Mouse (Mus musculus): ENCODE measurements around the gene Gif. TPM values are rescaled to one million over a fixed set of nuclear protein-coding genes. Genes with fewer than 3 reads are reported as not detected.

The Gif gene
- polyA plus RNA-seq (2015; fragmentation: Nextera tagmentation; extraction: Ambion mirVana), result not detected in 2 replicates

- H3K27ac ChIP-seq (ENCODE audit: low read length), result no peak within 1 kb of the TSS
- H3K4me2 ChIP-seq (ENCODE audit: low read depth, low read length), result no peak within 1 kb of the TSS
- no peaks in the 10 kb centered on the region for H3K27me3 ChIP-seq (ENCODE audit: control insufficient read depth, insufficient read depth, low read depth, low read length)
- peaks cover 9% of the 10 kb centered on the region; the same call in 1 of the 2 replicates for H3K4me1 ChIP-seq (ENCODE audit: control insufficient read depth, low read depth, low read length)
- H3K36me3 ChIP-seq (ENCODE audit: control insufficient read depth, insufficient read depth), result no peaks in the 10 kb centered on the region
- H3K9me3 ChIP-seq (replicated peaks; ENCODE audit: control insufficient read depth, low read length), result no peaks in the 10 kb centered on the region
- no peak within 1 kb of the TSS for H3K9ac ChIP-seq (ENCODE audit: low read depth, low read length)
- WGBS (ENCODE audit: insufficient replicate concordance), result 73% methylated on average over 2 of the region's 2 CpGs
- no peak for ATAC-seq (ENCODE audit: low read depth)
- no peak within 1 kb of the TSS for H3K4me3 ChIP-seq (ENCODE audit: low read depth, low read length)
Observed at GRCm38 (mm10) chr19:11747298-11747697, at the start of gene Gif. Gif (plus strand) TSS chr19:11747554.

- H3K9ac ChIP-seq (ENCODE audit: low read depth, low read length), result no peak overlapping the region
- no peak overlapping the region for H3K4me3 ChIP-seq (ENCODE audit: low read depth, low read length)
- WGBS (ENCODE audit: insufficient replicate concordance), result 71% methylated on average over 6 of the region's 6 CpGs
- no peaks in the 10 kb centered on the region for H3K36me3 ChIP-seq (ENCODE audit: control insufficient read depth, insufficient read depth)
- no peak overlapping the region for H3K4me2 ChIP-seq (ENCODE audit: low read depth, low read length)
- H3K4me1 ChIP-seq (ENCODE audit: control insufficient read depth, low read depth, low read length), result no peaks in the 10 kb centered on the region
- no peaks in the 10 kb centered on the region for H3K27me3 ChIP-seq (ENCODE audit: control insufficient read depth, insufficient read depth, low read depth, low read length)
- no peak overlapping the region for H3K27ac ChIP-seq (ENCODE audit: low read length)
- no peaks in the 10 kb centered on the region for H3K9me3 ChIP-seq (replicated peaks; ENCODE audit: control insufficient read depth, low read length)
- ATAC-seq (ENCODE audit: low read depth), result no peak
Observed at GRCm38 (mm10) chr19:11698342-11698741, 49.0 kb upstream of the Gif start.

- no peak for ATAC-seq (ENCODE audit: low read depth)
- Histone ChIP-seq H3K9me3 (replicated peaks; ENCODE audit: control insufficient read depth, low read length) (no peaks in the 10 kb centered on the region), H3K4me2 (ENCODE audit: low read depth, low read length) (no peak overlapping the region), H3K4me1 (ENCODE audit: control insufficient read depth, low read depth, low read length) (no peaks in the 10 kb centered on the region), H3K4me3 (ENCODE audit: low read depth, low read length) (no peak overlapping the region), H3K9ac (ENCODE audit: low read depth, low read length) (no peak overlapping the region), H3K27me3 (ENCODE audit: control insufficient read depth, insufficient read depth, low read depth, low read length) (no peaks in the 10 kb centered on the region), H3K27ac (ENCODE audit: low read length) (no peak overlapping the region), H3K36me3 (ENCODE audit: control insufficient read depth, insufficient read depth) (no peaks in the 10 kb centered on the region)
- WGBS (ENCODE audit: insufficient replicate concordance), result 64% methylated on average over 4 of the region's 4 CpGs
Observed at GRCm38 (mm10) chr19:11712451-11712850, 34.9 kb upstream of the Gif start.

GRCm38 (mm10) chr19:11720071-11720470 is 27.3 kb upstream of the Gif start:
- Histone ChIP-seq H3K36me3 (ENCODE audit: control insufficient read depth, insufficient read depth) (no peaks in the 10 kb centered on the region), H3K9me3 (replicated peaks; ENCODE audit: control insufficient read depth, low read length) (no peaks in the 10 kb centered on the region), H3K9ac (ENCODE audit: low read depth, low read length) (no peak overlapping the region), H3K27me3 (ENCODE audit: control insufficient read depth, insufficient read depth, low read depth, low read length) (no peaks in the 10 kb centered on the region), H3K4me1 (ENCODE audit: control insufficient read depth, low read depth, low read length) (no peaks in the 10 kb centered on the region), H3K27ac (ENCODE audit: low read length) (no peak overlapping the region), H3K4me2 (ENCODE audit: low read depth, low read length) (no peak overlapping the region), H3K4me3 (ENCODE audit: low read depth, low read length) (no peak overlapping the region)
- WGBS (ENCODE audit: insufficient replicate concordance), result 35% methylated on average over 3 of the region's 3 CpGs
- ATAC-seq (ENCODE audit: low read depth), result no peak

- WGBS (ENCODE audit: insufficient replicate concordance), result 72% methylated on average over 2 of the region's 2 CpGs
- no peak for ATAC-seq (ENCODE audit: low read depth)
- Histone ChIP-seq H3K4me1 (ENCODE audit: control insufficient read depth, low read depth, low read length) (peaks cover 4% of the 10 kb centered on the region; the same call in 1 of the 2 replicates), H3K9ac (ENCODE audit: low read depth, low read length) (no peak overlapping the region), H3K4me3 (ENCODE audit: low read depth, low read length) (no peak overlapping the region), H3K27ac (ENCODE audit: low read length) (no peak overlapping the region), H3K36me3 (ENCODE audit: control insufficient read depth, insufficient read depth) (no peaks in the 10 kb centered on the region), H3K27me3 (ENCODE audit: control insufficient read depth, insufficient read depth, low read depth, low read length) (no peaks in the 10 kb centered on the region), H3K4me2 (ENCODE audit: low read depth, low read length) (no peak overlapping the region), H3K9me3 (replicated peaks; ENCODE audit: control insufficient read depth, low read length) (no peaks in the 10 kb centered on the region)
Observed at GRCm38 (mm10) chr19:11723870-11724269, 23.5 kb upstream of the Gif start.

DNA sequence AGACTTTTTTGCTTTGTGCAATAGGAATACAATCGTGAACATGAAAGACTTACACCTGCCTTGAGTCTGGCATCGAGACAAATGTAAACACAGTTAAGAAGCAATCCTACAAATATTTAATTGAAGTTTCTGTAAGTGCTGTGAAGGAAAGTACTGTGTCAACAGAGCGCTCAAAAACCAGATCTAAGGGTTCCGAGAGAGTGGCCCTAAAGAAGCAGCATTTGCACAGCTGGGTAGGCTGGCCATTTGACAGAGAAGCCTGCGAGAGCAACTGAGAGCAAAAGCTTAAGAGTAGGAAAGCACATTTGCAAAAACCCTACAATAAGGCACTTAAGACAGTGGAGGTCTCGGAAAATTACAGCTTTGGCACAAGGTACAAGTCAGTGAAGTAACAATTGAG is 23.1 kb upstream of the Gif start:
- no peak overlapping the region for H3K27ac ChIP-seq (ENCODE audit: low read length)
- no peak overlapping the region for H3K4me2 ChIP-seq (ENCODE audit: low read depth, low read length)
- no peak overlapping the region for H3K4me3 ChIP-seq (ENCODE audit: low read depth, low read length)
- no peaks in the 10 kb centered on the region for H3K9me3 ChIP-seq (replicated peaks; ENCODE audit: control insufficient read depth, low read length)
- WGBS (ENCODE audit: insufficient replicate concordance), result 75% methylated on average over 6 of the region's 6 CpGs
- H3K36me3 ChIP-seq (ENCODE audit: control insufficient read depth, insufficient read depth), result no peaks in the 10 kb centered on the region
- no peak for ATAC-seq (ENCODE audit: low read depth)
- H3K9ac ChIP-seq (ENCODE audit: low read depth, low read length), result no peak overlapping the region
- H3K4me1 ChIP-seq (ENCODE audit: control insufficient read depth, low read depth, low read length), result peaks cover 4% of the 10 kb centered on the region; the same call in 1 of the 2 replicates
- H3K27me3 ChIP-seq (ENCODE audit: control insufficient read depth, insufficient read depth, low read depth, low read length), result no peaks in the 10 kb centered on the region

DNA sequence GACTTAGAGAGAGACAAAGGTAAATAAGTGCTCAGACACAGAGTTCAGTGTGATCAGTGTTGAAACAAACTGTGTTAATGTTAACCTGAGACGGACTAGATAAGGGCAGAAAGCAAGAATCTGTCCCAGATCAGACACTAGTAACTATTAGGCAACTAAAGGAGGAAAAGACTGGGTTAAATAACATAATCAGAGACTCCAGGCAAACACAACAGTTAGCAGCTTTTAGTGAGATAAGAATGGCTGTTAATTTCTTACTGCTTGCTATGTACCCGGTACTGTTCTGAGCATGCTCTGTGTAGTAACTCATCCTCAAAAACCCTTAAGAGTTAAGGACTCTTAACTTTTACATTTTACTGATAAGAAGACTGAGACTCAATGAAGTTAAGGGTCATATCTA is 21.4 kb upstream of the Gif start:
- Histone ChIP-seq H3K4me2 (ENCODE audit: low read depth, low read length) (no peak overlapping the region), H3K4me3 (ENCODE audit: low read depth, low read length) (no peak overlapping the region), H3K9me3 (replicated peaks; ENCODE audit: control insufficient read depth, low read length) (no peaks in the 10 kb centered on the region), H3K27ac (ENCODE audit: low read length) (peak overlapping the region; percentile 39; the same call in 1 of the 2 replicates), H3K9ac (ENCODE audit: low read depth, low read length) (no peak overlapping the region), H3K4me1 (ENCODE audit: control insufficient read depth, low read depth, low read length) (peaks cover 4% of the 10 kb centered on the region; the same call in 1 of the 2 replicates), H3K27me3 (ENCODE audit: control insufficient read depth, insufficient read depth, low read depth, low read length) (no peaks in the 10 kb centered on the region), H3K36me3 (ENCODE audit: control insufficient read depth, insufficient read depth) (no peaks in the 10 kb centered on the region)
- WGBS (ENCODE audit: insufficient replicate concordance), result 12% methylated on average over 2 of the region's 2 CpGs
- peak; percentile 80 for ATAC-seq (ENCODE audit: low read depth)

- no peaks in the 10 kb centered on the region for H3K36me3 ChIP-seq (ENCODE audit: control insufficient read depth, insufficient read depth)
- H3K27me3 ChIP-seq (ENCODE audit: control insufficient read depth, insufficient read depth, low read depth, low read length), result no peaks in the 10 kb centered on the region
- H3K9me3 ChIP-seq (replicated peaks; ENCODE audit: control insufficient read depth, low read length), result no peaks in the 10 kb centered on the region
- no peak overlapping the region for H3K4me3 ChIP-seq (ENCODE audit: low read depth, low read length)
- no peak overlapping the region for H3K9ac ChIP-seq (ENCODE audit: low read depth, low read length)
- peaks cover 4% of the 10 kb centered on the region; the same call in 1 of the 2 replicates for H3K4me1 ChIP-seq (ENCODE audit: control insufficient read depth, low read depth, low read length)
- ATAC-seq (ENCODE audit: low read depth), result peak; percentile 84
- no peak overlapping the region for H3K4me2 ChIP-seq (ENCODE audit: low read depth, low read length)
- H3K27ac ChIP-seq (ENCODE audit: low read length), result no peak overlapping the region
- WGBS (ENCODE audit: insufficient replicate concordance), result 26% methylated on average over 5 of the region's 5 CpGs
Observed at GRCm38 (mm10) chr19:11727304-11727703, 20.1 kb upstream of the Gif start.

- Histone ChIP-seq H3K4me1 (ENCODE audit: control insufficient read depth, low read depth, low read length) (peaks cover 4% of the 10 kb centered on the region; the same call in 1 of the 2 replicates), H3K4me3 (ENCODE audit: low read depth, low read length) (no peak overlapping the region), H3K9ac (ENCODE audit: low read depth, low read length) (no peak overlapping the region), H3K4me2 (ENCODE audit: low read depth, low read length) (no peak overlapping the region), H3K9me3 (replicated peaks; ENCODE audit: control insufficient read depth, low read length) (no peaks in the 10 kb centered on the region), H3K36me3 (ENCODE audit: control insufficient read depth, insufficient read depth) (no peaks in the 10 kb centered on the region), H3K27me3 (ENCODE audit: control insufficient read depth, insufficient read depth, low read depth, low read length) (no peaks in the 10 kb centered on the region), H3K27ac (ENCODE audit: low read length) (no peak overlapping the region)
- 51% methylated on average over 1 of the region's 1 CpGs for WGBS (ENCODE audit: insufficient replicate concordance)
- no peak for ATAC-seq (ENCODE audit: low read depth)
Observed at GRCm38 (mm10) chr19:11730278-11730677, 17.1 kb upstream of the Gif start.

Data from liver, embryonic 16.5 days (tissue).